ENCODE assay signal across 15 mouse cellular contexts in genomic region chr14:77714931-77715535, GRCm38 (mm10).
DNase-seq lines count a peak whose midpoint lies in the region; ATAC-seq and TF ChIP-seq lines count a peak whose summit lies in the region.
"Had no signal": no experiment of that assay in that cellular context is flagged by ENCODE, and none has a peak within 500 bp of the region (broad histone marks: within the 10 kb centered on the region; RNA-seq: fewer than 3 reads in every experiment).

No protein-coding gene starts in this region.

- H3K4me2 ChIP-seq in hindbrain, embryonic 16.5 days (ENCODE audit: low read length) = no peak overlapping the region
- H3K4me2 ChIP-seq in forebrain, embryonic 14.5 days (ENCODE audit: low read length) = no peak overlapping the region
- H3K4me2 ChIP-seq: limb, embryonic 12.5 days; liver, embryonic 15.5 days had no signal

- peaks cover 3% of the 10 kb centered on the region; the same call in 1 of the 2 replicates for H3K36me3 ChIP-seq in hindbrain, embryonic 16.5 days (ENCODE audit: control insufficient read depth, insufficient read depth, low read length)
- no peaks in the 10 kb centered on the region for H3K36me3 ChIP-seq in hindbrain, embryonic 10.5 days
- H3K36me3 ChIP-seq in forebrain, embryonic 14.5 days (ENCODE audit: control insufficient read depth, insufficient read depth, low read length) = no peaks in the 10 kb centered on the region
- H3K36me3 ChIP-seq: G1E; limb, embryonic 12.5 days; liver, embryonic 15.5 days had no signal

- POLR2A ChIA-PET in Patski (lab: Charles Lee) = no interaction called here

- no peaks in the 10 kb centered on the region for H3K27me3 ChIP-seq in hindbrain, embryonic 16.5 days (replicated peaks; ENCODE audit: control insufficient read depth, insufficient read depth, low read length)
- no peaks in the 10 kb centered on the region for H3K27me3 ChIP-seq in hindbrain, embryonic 10.5 days (ENCODE audit: insufficient read depth, poor library complexity, severe bottlenecking)
- no peaks in the 10 kb centered on the region for H3K27me3 ChIP-seq in Patski
- no peaks in the 10 kb centered on the region for H3K27me3 ChIP-seq in forebrain, embryonic 14.5 days (replicated peaks; ENCODE audit: control insufficient read depth, insufficient read depth, low read length)
- H3K27me3 ChIP-seq: limb, embryonic 12.5 days; liver, embryonic 15.5 days had no signal

- no peak for DNase-seq in hindbrain, embryonic 10.5 days (ENCODE audit: low spot score)
- peak; percentile 3 for DNase-seq in Patski (ENCODE audit: low read depth, low spot score)
- peak; percentile 28 to 41 for DNase-seq in cerebellum, adult 18-20 months
- peak; percentile 48 for DNase-seq in forebrain, embryonic 14.5 days (ENCODE audit: low spot score)
- DNase-seq in frontal cortex, adult 2 months (ENCODE audit: extremely low spot score in 1 of 2, low spot score in 1 of 2) = no peak
- DNase-seq in gastrocnemius, postnatal 25 days = no peak
- DNase-seq: adrenal gland, adult 8-10 months; heart, adult 2 months; lung, postnatal 10 days; thymus, adult 2 months had no signal

- no peak overlapping the region for H3K9ac ChIP-seq in hindbrain, embryonic 16.5 days (ENCODE audit: low read depth, low read length)
- H3K9ac ChIP-seq in forebrain, embryonic 14.5 days (ENCODE audit: low read length) = no peak overlapping the region
- H3K9ac ChIP-seq: limb, embryonic 12.5 days; liver, embryonic 15.5 days had no signal

- in situ Hi-C loops in Patski (cut with MboI; ENCODE audit: low pct_unique_long_range_greater_than_20kb) = no loop called here

- no peak overlapping the region for H3K27ac ChIP-seq in hindbrain, embryonic 16.5 days (ENCODE audit: low read depth, low read length)
- H3K27ac ChIP-seq in hindbrain, embryonic 10.5 days = no peak overlapping the region
- peak overlapping the region; percentile 27; the same call in 1 of the 2 replicates for H3K27ac ChIP-seq in forebrain, embryonic 14.5 days (ENCODE audit: low read depth, low read length)
- H3K27ac ChIP-seq: heart, adult 2 months; limb, embryonic 12.5 days; liver, embryonic 15.5 days had no signal

- WGBS in hindbrain, embryonic 16.5 days = 62% methylated on average over 9 of the region's 9 CpGs
- WGBS in hindbrain, embryonic 10.5 days = 87% methylated on average over 9 of the region's 9 CpGs
- WGBS in forebrain, embryonic 14.5 days = 59% methylated on average over 9 of the region's 9 CpGs

- ATAC-seq in hindbrain, embryonic 16.5 days = peak; percentile 54; the same call in 1 of the 2 replicates
- no peak for ATAC-seq in Patski
- ATAC-seq in forebrain, embryonic 14.5 days = peak; percentile 72

- H3K4me1 ChIP-seq in hindbrain, embryonic 16.5 days (ENCODE audit: control insufficient read depth, insufficient read depth, low read depth, low read length) = no peaks in the 10 kb centered on the region; the same call in 1 of the 2 replicates
- no peaks in the 10 kb centered on the region for H3K4me1 ChIP-seq in hindbrain, embryonic 10.5 days (replicated peaks)
- H3K4me1 ChIP-seq in forebrain, embryonic 14.5 days (ENCODE audit: control insufficient read depth, insufficient read depth, low read length) = peaks cover 9% of the 10 kb centered on the region
- H3K4me1 ChIP-seq: liver, embryonic 15.5 days had no signal

- TF ChIP-seq CTCF in Patski (IDR thresholded peaks at IDR 0.05) = no peak

- CTCF ChIA-PET in Patski (lab: Charles Lee) = interaction anchor here (1.5 kb wide), 1 partner anchor 16 kb away, joined by 3 read pairs; no protein-coding TSS in a partner anchor

- no peaks in the 10 kb centered on the region for H3K9me3 ChIP-seq in hindbrain, embryonic 16.5 days (ENCODE audit: control insufficient read depth, low read length)
- no peaks in the 10 kb centered on the region; the same call in 1 of the 2 replicates for H3K9me3 ChIP-seq in hindbrain, embryonic 10.5 days
- H3K9me3 ChIP-seq in forebrain, embryonic 14.5 days (replicated peaks; ENCODE audit: control insufficient read depth, low read length) = no peaks in the 10 kb centered on the region
- H3K9me3 ChIP-seq: liver, embryonic 15.5 days had no signal

- H3K4me3 ChIP-seq in hindbrain, embryonic 16.5 days (ENCODE audit: low read length) = no peak overlapping the region
- H3K4me3 ChIP-seq in hindbrain, embryonic 10.5 days = no peak overlapping the region
- no peak overlapping the region for H3K4me3 ChIP-seq in forebrain, embryonic 14.5 days (ENCODE audit: low read depth, low read length)
- H3K4me3 ChIP-seq: erythroblast, embryonic 14.5 days; heart, adult 2 months; limb, embryonic 12.5 days; liver, embryonic 15.5 days had no signal

Comparison
In these comparisons a context has a peak if more than half of its experiments do, and no peak if none do; other contexts are left out.
1. DNase-seq: peak in Patski (single experiment), cerebellum, adult 18-20 months (2 of 2) and forebrain, embryonic 14.5 days (single experiment); none in hindbrain, embryonic 10.5 days (single experiment), frontal cortex, adult 2 months (0 of 2) and gastrocnemius, postnatal 25 days (single experiment).